15 mouse cellular contexts compared by ENCODE assay signal in the genomic region with DNA sequence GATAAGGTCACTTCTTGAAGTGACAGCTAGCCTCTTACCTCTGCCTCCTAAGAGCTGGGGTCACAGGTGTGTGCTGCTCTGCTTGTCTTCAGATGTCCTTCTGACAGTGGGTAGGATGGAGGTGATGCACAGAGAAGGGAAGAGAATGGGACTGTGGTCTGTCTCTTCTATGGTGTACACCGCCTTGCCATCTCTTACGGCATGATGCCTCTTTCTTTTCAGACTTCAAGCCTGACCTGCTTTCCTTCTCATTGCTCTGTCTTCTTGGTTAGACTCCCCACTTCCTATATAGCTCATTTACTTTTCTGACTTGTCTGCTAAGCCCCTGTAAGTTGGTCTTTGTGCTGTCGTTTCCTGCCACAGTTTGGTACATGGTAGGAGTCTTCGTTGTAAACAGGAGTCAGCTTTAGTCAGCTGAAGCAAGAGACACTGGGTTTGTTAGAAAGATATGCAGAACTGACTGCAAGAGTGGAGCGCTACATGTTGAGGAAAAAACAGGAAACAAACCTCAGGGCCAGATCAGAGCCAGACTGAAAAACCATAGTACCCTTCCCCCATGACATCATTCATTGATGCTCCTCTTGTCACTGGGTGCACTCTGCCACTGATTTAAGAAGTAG. TPM values are rescaled to one million over a fixed set of nuclear protein-coding genes. Genes with fewer than 3 reads are reported as not detected.
DNase-seq lines count a peak whose midpoint lies in the region; ATAC-seq and TF ChIP-seq lines count a peak whose summit lies in the region.
"Had no signal": no experiment of that assay in that cellular context is flagged by ENCODE, and none has a peak within 500 bp of the region (broad histone marks: within the 10 kb centered on the region; RNA-seq: fewer than 3 reads in every experiment).

No protein-coding gene starts in this region.

- H3K27me3 ChIP-seq in thymus, adult 2 months (ENCODE audit: control insufficient read depth, insufficient read depth, low read length), result no peaks in the 10 kb centered on the region
- no peaks in the 10 kb centered on the region for H3K27me3 ChIP-seq in midbrain, embryonic 11.5 days (ENCODE audit: control insufficient read depth, insufficient read depth, low read length)
- H3K27me3 ChIP-seq: embryonic facial prominence, embryonic 15.5 days; forebrain, embryonic 12.5 days had no signal

- H3K4me3 ChIP-seq in thymus, adult 2 months (ENCODE audit: control insufficient read depth, insufficient read depth, low read length), result no peak overlapping the region
- peak overlapping the region; percentile 24 for H3K4me3 ChIP-seq in bone marrow macrophage, adult 2 months (ENCODE audit: insufficient read depth, low read length)
- no peak overlapping the region for H3K4me3 ChIP-seq in midbrain, embryonic 11.5 days (ENCODE audit: low read depth, low read length)
- H3K4me3 ChIP-seq: embryonic facial prominence, embryonic 15.5 days; forebrain, embryonic 12.5 days had no signal

- H3K36me3 ChIP-seq in thymus, adult 2 months (ENCODE audit: control insufficient read depth, insufficient read depth, low read length), result no peaks in the 10 kb centered on the region
- no peaks in the 10 kb centered on the region for H3K36me3 ChIP-seq in midbrain, embryonic 11.5 days (ENCODE audit: control insufficient read depth, insufficient read depth, low read length)
- H3K36me3 ChIP-seq: embryonic facial prominence, embryonic 15.5 days; forebrain, embryonic 12.5 days had no signal

- H3K9ac ChIP-seq in midbrain, embryonic 11.5 days (ENCODE audit: low read length), result no peak overlapping the region
- H3K9ac ChIP-seq: embryonic facial prominence, embryonic 15.5 days; forebrain, embryonic 12.5 days had no signal

- H3K4me2 ChIP-seq in midbrain, embryonic 11.5 days, result no peak overlapping the region
- H3K4me2 ChIP-seq: embryonic facial prominence, embryonic 15.5 days; forebrain, embryonic 12.5 days had no signal

- 10% methylated on average over 5 of the region's 5 CpGs for WGBS in thymus, adult 2 months
- WGBS in midbrain, embryonic 11.5 days, result 84% methylated on average over 5 of the region's 5 CpGs

- DNase-seq in thymus, adult 2 months, result peak; percentile 21
- DNase-seq in thymus, postnatal 4 days, result no peak
- peak; percentile 82 for DNase-seq in naive thymus-derived CD4-positive, alpha-beta T cell, adult 2 months (ENCODE audit: low read depth)
- DNase-seq in adrenal gland, adult 2 months, result no peak
- no peak for DNase-seq in kidney, adult 8-10 months
- DNase-seq in midbrain, embryonic 11.5 days (ENCODE audit: low spot score, missing footprints), result no peak
- DNase-seq: adrenal gland, postnatal 36 days; cerebellum, adult 11 months; heart, adult 11 months; kidney, postnatal 10 days; left cerebral cortex, postnatal 4 days; lung, adult 18-20 months had no signal

- no peak for ATAC-seq in midbrain, embryonic 11.5 days (ENCODE audit: low FRiP score)

- TF ChIP-seq POLR2A in thymus, adult 2 months (IDR thresholded peaks at IDR 0.05; ENCODE audit: control insufficient read depth, extremely low read depth, insufficient read depth, low read length, poor library complexity), result no peak
- TF ChIP-seq POLR2A in bone marrow macrophage, adult 2 months (IDR thresholded peaks at IDR 0.05; ENCODE audit: borderline replicate concordance, low read depth, low read length), result no peak

- no peak for TF ChIP-seq CTCF in thymus, adult 2 months (IDR thresholded peaks at IDR 0.05; ENCODE audit: borderline replicate concordance, control insufficient read depth, extremely low read depth, insufficient read depth, low read length, poor library complexity)
- no peak for TF ChIP-seq CTCF in bone marrow macrophage, adult 2 months (IDR thresholded peaks at IDR 0.05; ENCODE audit: low read depth, low read length)

- peaks cover 7% of the 10 kb centered on the region; the same call in 1 of the 2 replicates for H3K4me1 ChIP-seq in thymus, adult 2 months (replicated peaks; ENCODE audit: control insufficient read depth, insufficient read depth, low read length)
- peaks cover 30% of the 10 kb centered on the region for H3K4me1 ChIP-seq in bone marrow macrophage, adult 2 months (ENCODE audit: control insufficient read depth, insufficient read depth, low read length)
- no peaks in the 10 kb centered on the region for H3K4me1 ChIP-seq in midbrain, embryonic 11.5 days (ENCODE audit: control insufficient read depth, insufficient read depth, low read length)
- H3K4me1 ChIP-seq: embryonic facial prominence, embryonic 15.5 days; forebrain, embryonic 12.5 days had no signal

- H3K9me3 ChIP-seq in midbrain, embryonic 11.5 days (ENCODE audit: control insufficient read depth, low read length), result no peaks in the 10 kb centered on the region
- H3K9me3 ChIP-seq: embryonic facial prominence, embryonic 15.5 days; forebrain, embryonic 12.5 days had no signal

- peak overlapping the region; percentile 94 for H3K27ac ChIP-seq in thymus, adult 2 months (ENCODE audit: control insufficient read depth, insufficient read depth, low read length)
- peak overlapping the region; percentile 31 for H3K27ac ChIP-seq in bone marrow macrophage, adult 2 months (ENCODE audit: insufficient read depth, low read depth, low read length)
- no peak overlapping the region for H3K27ac ChIP-seq in midbrain, embryonic 11.5 days (ENCODE audit: low read depth, low read length)
- H3K27ac ChIP-seq: embryonic facial prominence, embryonic 15.5 days; forebrain, embryonic 12.5 days had no signal

RNA-seq across cellular contexts. Expression of a gene that starts 13.4 kb away (rescaled TPM):
- 10.9 and 12.3 TPM in 2 replicates for polyA plus RNA-seq in thymus, adult 2 months (2012; rRNA removed)
- polyA plus RNA-seq in bone marrow macrophage, adult 2 months (2012; ENCODE audit: insufficient read depth, insufficient read length, missing spikeins), result 14.9 and 18.3 TPM in 2 replicates
- total RNA-seq in adrenal gland, adult 2 months (2021), result 10 to 100 TPM; 16.8 to 17.3 TPM
- 2.6 and 2.7 TPM in 2 replicates for polyA plus RNA-seq in adrenal gland, adult 2 months (2012; rRNA removed)
- 8.4 and 8.9 TPM in 2 replicates for polyA plus RNA-seq in midbrain, embryonic 11.5 days (2014; fragmentation: Nextera tagmentation; extraction: Ambion mirVana)

Comparison
In these comparisons a context has a peak if more than half of its experiments do, and no peak if none do; other contexts are left out.
1. DNase-seq: peak in thymus, adult 2 months (single experiment) and naive thymus-derived CD4-positive, alpha-beta T cell, adult 2 months (single experiment); none in thymus, postnatal 4 days (single experiment), adrenal gland, adult 2 months (single experiment), kidney, adult 8-10 months (0 of 2) and midbrain, embryonic 11.5 days (single experiment).